Mouse (Mus musculus) cerebellum, adult 18-20 months (tissue): ENCODE measurements at regions not wholly inside any gene's neighbourhood (a gene's known extent, or its start where the extent isn't known, plus 50 kb on each side); places are given as distances from the start of the nearest gene placed in this dataset.

Experiments
- DNase-seq, 2 experiments: peaks; one replicate each; pipeline ENCODE4 v3.0.0; 2021

DNA sequence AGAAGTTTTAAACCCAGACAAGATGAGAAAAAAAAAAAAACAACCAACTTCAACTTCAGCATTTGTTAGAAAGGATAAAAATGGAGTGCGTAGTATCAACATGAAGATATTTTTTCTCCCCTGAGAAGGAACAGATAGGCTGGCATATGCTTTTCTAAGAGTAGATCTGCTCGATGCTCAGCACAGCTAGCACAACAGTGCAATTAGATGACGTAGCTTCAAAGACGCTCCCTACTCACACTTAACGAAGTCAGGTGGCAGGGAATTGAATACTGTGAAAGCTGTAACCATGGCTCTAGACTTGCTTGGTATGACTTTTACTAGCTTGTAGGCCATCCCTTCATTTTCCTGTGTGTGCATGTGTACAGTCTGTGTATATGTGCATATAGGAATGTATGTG is 299.5 kb downstream of the Tmem182 start:
- no peak for DNase-seq

DNA sequence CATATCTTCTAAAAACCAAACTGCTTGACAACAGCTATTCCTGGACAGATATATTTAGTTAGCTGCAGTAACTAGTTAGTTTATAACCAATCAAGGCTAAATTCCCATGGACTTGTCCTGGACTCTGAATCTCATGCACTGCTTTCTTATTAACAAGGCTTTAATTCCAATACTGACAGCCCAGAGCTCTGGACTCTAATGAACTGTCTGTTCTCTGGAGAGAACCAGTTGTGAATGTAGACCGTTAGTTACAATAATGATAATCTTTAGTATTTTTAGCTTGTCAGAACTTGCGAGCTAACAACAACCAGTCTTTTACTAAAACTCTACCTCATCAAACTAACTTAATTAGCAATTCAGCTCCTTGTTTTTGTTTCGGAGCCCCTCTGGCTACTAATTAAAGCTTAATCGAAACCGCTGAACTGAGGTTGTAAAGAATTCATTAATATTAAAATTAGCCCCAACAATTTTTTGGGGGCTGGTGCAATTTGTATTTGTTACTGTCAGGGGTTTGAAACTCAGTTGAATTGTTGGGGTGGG is 316.3 kb downstream of the Tmem182 start:
- DNase-seq, result no peak

DNA sequence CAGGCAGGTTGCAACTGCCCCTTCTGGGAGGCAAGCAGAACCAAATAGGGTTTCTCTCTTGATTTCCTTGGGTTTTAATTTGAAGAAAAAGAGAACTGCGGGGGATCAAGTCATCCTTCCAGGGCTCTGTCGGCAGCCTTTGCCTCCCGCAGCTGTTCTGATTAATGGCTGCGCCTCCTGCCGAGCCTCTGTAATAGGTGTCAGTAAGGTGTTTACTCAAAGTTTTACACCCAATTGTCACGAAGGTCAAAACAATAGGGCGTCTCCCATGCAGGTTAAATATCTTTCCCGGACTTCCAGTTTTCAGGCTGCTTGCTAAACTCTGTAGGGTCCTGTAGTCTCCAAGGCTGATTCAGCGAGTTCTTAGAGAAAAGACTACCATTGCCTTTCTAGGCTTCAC is 326.0 kb downstream of the Tmem182 start:
- no peak for DNase-seq

GRCm38 (mm10) chr1:41133143-41133542 is 327.7 kb downstream of the Tmem182 start:
- DNase-seq, result no peak

DNA sequence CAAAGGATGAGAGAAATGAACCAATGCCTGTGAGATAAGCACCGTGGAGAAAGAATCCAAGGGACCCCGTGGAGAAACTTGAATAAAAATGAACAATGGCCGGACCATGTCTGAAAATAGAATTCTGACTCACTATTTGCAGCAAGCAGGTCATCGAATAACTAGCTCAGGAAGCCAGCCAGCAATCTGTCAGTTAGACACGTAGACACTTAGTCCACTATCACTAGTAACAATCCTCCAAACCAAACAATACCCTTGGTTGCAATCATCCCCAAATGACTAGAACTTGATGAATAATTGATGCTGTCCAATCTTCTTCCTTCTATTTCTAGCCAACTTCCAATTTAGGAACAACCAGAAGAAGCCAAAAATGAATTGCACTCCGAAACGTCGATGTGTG is 328.5 kb downstream of the Tmem182 start:
- DNase-seq, result no peak

DNA sequence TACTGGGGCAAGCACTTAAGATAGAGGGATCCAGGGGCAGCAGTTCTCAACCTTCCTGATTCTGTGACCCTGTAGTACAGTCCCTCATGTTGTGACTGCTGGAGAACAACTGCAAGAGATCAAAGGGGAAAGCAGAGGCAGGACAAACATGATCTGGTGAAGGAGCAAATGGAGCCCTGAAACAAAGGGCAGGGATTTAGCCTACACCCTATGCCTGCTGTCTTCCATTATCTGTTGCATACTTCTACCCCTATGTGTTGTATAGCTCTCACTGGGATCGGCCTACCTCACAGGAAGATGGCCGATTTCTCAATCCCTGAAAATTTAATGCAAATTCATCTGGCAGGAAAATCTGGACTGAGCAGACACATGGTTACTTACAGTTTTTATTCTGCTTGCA is 334.3 kb downstream of the Tmem182 start:
- no peak for DNase-seq

DNA sequence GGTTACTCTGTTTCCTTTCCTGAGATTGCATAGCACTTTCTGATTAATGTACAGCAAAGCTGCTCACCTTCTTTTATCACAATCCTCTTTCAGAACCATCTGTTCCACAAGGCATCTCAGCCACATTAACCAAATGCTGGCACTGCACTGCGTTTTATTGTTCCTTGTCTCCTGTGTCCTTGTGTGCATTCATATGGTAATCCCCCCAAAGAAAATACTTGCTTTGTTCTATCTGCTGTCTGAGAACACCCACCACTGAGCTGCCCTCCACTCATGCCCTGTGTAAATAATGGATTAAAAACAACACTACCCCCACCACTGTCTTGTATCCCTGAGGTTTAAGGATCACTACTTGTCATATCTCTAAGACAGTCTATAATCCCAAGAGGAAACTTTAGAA is 335.1 kb downstream of the Tmem182 start:
- DNase-seq, result no peak

- DNase-seq, result no peak
Observed at GRCm38 (mm10) chr1:41141992-41142391, 336.6 kb downstream of the Tmem182 start.

GRCm38 (mm10) chr1:41152516-41152915 is 347.1 kb downstream of the Tmem182 start:
- no peak for DNase-seq

- no peak for DNase-seq
Observed at GRCm38 (mm10) chr1:41153174-41153999, 348.0 kb downstream of the Tmem182 start.

- no peak for DNase-seq
Observed at GRCm38 (mm10) chr1:41154198-41154597, 348.8 kb downstream of the Tmem182 start.

DNA sequence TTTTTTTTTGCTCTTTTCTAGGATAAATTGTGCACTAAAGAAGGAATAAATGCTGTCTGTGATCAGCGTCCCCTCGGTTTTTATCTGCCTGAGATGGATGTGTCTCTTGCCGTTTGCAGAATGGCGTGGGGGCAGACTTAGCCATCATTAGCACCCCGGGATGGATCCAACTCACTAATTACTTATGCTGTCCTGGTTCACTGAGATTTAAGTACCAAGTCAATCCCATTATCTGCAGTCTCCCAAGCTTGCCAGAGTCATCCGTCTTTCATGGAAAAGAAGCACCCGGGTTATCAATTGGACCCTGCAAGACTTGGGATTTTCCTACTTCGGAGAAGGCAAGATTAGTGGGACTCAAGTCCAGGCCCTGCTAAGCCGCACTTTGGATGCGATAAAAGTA is 351.5 kb downstream of the Tmem182 start:
- DNase-seq, result no peak

DNA sequence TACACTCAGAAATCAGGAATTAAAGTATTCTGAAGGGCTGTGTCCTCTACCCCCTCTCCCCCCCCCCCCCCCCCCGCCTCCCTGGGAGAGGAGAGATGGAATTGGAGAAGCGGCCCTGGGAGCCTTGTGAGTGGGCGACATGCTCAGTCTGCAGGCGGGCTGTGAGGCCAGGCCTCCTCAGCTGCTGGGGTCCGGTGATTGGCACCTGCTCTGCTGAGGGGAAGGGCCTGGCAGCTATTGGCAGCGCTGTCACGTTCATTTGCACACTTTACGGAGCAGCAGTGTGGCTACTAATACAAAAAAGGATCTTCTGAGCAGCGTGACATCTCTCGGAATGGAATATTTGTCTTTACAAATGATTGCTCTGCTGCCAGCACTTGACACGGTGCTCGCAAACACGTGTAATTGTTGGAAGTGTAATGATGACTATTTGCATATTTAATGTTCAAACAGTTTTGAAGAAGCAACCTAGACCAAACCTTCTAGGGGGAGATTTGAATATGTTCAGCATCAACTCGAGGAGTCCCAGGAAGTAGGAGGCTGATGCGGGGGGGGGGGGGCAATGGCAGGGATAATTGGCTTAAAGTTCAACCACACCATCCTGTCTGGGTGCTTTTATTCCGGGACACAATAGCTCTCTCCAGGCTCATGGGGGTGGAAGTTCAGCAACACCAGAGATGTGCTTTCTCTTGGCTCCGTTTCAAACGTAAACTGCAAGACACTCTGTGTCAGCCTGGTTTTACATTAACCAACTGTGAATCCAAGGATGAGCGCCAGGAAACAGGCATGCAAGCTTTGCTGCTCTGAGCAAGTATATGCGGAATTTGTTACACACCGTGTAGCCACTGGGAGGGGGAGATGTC is 352.5 kb downstream of the Tmem182 start:
- no peak for DNase-seq

- DNase-seq, result no peak
Observed at GRCm38 (mm10) chr1:41165878-41166786, 360.7 kb downstream of the Tmem182 start.

- DNase-seq, result no peak
Observed at GRCm38 (mm10) chr1:41166787-41167420, 361.5 kb downstream of the Tmem182 start.

GRCm38 (mm10) chr1:41186991-41187390 is 381.6 kb downstream of the Tmem182 start:
- DNase-seq, result no peak

DNA sequence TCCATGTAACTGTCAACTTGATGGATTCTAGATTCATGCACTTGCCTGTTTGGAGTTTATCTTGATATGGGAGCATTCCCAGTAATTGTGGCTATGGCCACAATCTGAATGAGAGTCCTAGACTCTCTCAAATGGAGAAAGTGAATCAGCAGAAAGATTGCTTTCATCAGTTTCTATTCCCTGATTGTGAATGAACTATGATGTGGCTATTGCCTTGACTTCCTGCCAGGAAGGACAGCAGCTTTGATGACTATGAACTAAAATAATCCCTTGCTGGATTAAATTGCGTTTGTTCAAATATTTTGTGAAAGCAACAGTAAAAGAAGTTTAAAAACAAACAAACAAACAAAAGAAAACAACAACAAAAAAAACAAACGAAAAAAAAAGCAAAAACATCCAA is 407.5 kb downstream of the Tmem182 start:
- no peak for DNase-seq

GRCm38 (mm10) chr1:41225851-41226250 is 420.4 kb downstream of the Tmem182 start:
- DNase-seq, result no peak

GRCm38 (mm10) chr1:41235335-41235734 is 429.9 kb downstream of the Tmem182 start:
- no peak for DNase-seq

- DNase-seq, result no peak
Observed at GRCm38 (mm10) chr1:41243000-41243399, 437.6 kb downstream of the Tmem182 start.

DNA sequence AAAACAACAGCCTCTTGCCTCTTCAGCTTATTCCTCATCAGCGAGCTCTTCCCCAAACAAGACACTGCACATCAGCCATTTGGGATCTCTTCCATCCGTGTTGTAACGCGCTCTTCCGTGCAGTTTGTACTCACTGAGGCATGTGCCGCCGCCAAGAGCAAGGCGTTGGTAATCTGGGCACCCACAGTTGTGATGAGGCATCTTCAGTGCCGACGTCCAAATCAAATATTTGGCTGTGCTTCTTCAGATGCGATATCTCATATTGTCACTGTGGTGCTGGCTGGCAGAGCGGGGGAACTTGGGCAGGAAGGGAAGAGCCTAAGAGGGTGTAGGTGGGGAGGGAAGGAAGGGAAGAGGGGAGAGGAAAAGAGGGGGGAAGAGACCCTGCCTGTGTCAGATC is 439.2 kb downstream of the Tmem182 start:
- no peak for DNase-seq

DNA sequence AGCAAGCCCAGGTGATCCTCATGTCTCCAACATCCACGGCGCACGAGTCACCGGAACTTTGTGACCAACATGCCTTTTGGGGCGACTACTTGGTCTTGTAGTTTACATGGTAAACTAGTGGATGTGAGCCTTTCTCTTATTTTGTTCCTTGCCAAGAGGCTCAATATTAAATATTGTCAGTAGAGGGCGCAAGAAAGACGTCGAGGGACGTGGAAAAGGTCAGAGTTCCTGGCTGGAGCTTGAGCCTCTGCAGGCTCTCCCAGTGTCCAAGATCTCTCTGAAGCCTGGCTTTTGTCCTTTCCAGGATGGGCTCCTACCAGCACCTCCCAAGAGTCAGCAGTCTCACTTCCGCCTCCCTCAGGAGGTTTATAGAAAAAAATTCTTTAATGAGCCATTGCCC is 458.8 kb downstream of the Tmem182 start:
- no peak for DNase-seq
